Mouse (Mus musculus): Measurements from ENCODE around the gene Snai3.

- no peak for TF ChIP-seq POLR2A (IDR thresholded peaks at IDR 0.05; ENCODE audit: borderline replicate concordance, control insufficient read depth, low read depth, low read length)
- TF ChIP-seq CTCF (IDR thresholded peaks at IDR 0.05; ENCODE audit: control insufficient read depth, insufficient read depth, low read length), result no peak
Measured at GRCm38 (mm10) chr8:122439336-122439735, 21.2 kb downstream of the Snai3 start.
